Mouse (Mus musculus) lung, postnatal 0 days (tissue): ENCODE measurements at regions not wholly inside any gene's neighbourhood (a gene's known extent, or its start where the extent isn't known, plus 50 kb on each side); places are given as distances from the start of the nearest gene placed in this dataset.

Source experiments
- CTCF ChIP-seq: IDR thresholded peaks from 2 replicates; pipeline ENCODE4 v1.5.1; 2016; ENCODE audit warnings: antibody characterized with exemption, mild to moderate bottlenecking
- EP300 ChIP-seq: IDR thresholded peaks from 2 replicates; pipeline ENCODE4 v1.6.1; 2016; ENCODE audit warnings: antibody characterized with exemption, mild to moderate bottlenecking, control low read depth

DNA sequence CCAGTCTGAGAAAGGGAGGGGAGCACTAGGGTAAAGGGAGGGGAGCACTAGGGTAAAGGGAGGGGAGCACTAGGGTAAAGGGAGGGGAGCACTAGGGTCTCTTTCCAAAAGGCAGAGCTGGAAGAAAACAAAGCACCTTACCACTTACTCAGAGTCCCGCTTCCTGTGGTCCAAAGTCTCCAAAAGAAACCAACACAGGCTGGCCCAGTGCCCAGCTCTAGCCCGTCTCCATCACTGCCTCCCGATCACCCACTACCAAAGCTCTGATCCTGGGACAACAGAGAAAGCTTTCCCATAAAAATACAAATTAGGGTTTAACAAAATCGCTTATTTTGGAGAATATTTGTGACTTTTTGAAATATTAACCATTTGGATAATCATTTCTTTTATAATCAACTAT is 188.4 kb upstream of the Ppp2r2d start:
- no peak for TF ChIP-seq EP300
- TF ChIP-seq CTCF, result no peak
